Mouse (Mus musculus): Measurements from ENCODE around the gene Pcbp4.

Gene Pcbp4

GRCm38 (mm10) chr9:106453271-106454070 lies at the start of gene Pcbp4:
Gene Pcbp4, plus strand, starts transcription at chr9:106453291.
- DNase-seq, result peak; percentile 81

GRCm38 (mm10) chr9:106405275-106405674 lies 47.8 kb upstream of the Pcbp4 start:
- DNase-seq, result no peak

GRCm38 (mm10) chr9:106406443-106407078 lies 46.5 kb upstream of the Pcbp4 start:
- DNase-seq, result no peak

- DNase-seq, result no peak
Observed at GRCm38 (mm10) chr9:106409096-106409495, 44.0 kb upstream of the Pcbp4 start.

GRCm38 (mm10) chr9:106410086-106410650 lies 42.9 kb upstream of the Pcbp4 start:
- DNase-seq, result no peak

GRCm38 (mm10) chr9:106411091-106411594 lies 41.9 kb upstream of the Pcbp4 start:
- peak; percentile 82 for DNase-seq

GRCm38 (mm10) chr9:106411729-106412128 lies 41.4 kb upstream of the Pcbp4 start:
- peak; percentile 74 for DNase-seq

GRCm38 (mm10) chr9:106412210-106412609 lies 40.9 kb upstream of the Pcbp4 start:
- no peak for DNase-seq

- no peak for DNase-seq
Observed at GRCm38 (mm10) chr9:106413606-106414005, 39.5 kb upstream of the Pcbp4 start.

GRCm38 (mm10) chr9:106416826-106417225 lies 36.3 kb upstream of the Pcbp4 start:
- DNase-seq, result no peak

GRCm38 (mm10) chr9:106417841-106418625 lies 35.1 kb upstream of the Pcbp4 start:
- DNase-seq, result peak; percentile 71

- DNase-seq, result peak; percentile 26
Observed at GRCm38 (mm10) chr9:106420608-106421007, 32.5 kb upstream of the Pcbp4 start.

- DNase-seq, result no peak
Observed at GRCm38 (mm10) chr9:106421033-106421864, 31.8 kb upstream of the Pcbp4 start.

GRCm38 (mm10) chr9:106421865-106422160 lies 31.3 kb upstream of the Pcbp4 start:
- peak; percentile 82 for DNase-seq

- no peak for DNase-seq
Observed at GRCm38 (mm10) chr9:106428719-106429220, 24.3 kb upstream of the Pcbp4 start.

GRCm38 (mm10) chr9:106429221-106430014 lies 23.7 kb upstream of the Pcbp4 start, which contains the start of gene Rpl29:
Gene Rpl29, plus strand, starts transcription at chr9:106429454.
- peak; percentile 94 for DNase-seq

GRCm38 (mm10) chr9:106430015-106430264 lies 23.2 kb upstream of the Pcbp4 start:
- no peak for DNase-seq

GRCm38 (mm10) chr9:106433389-106433788 lies 19.7 kb upstream of the Pcbp4 start:
- no peak for DNase-seq

- no peak for DNase-seq
Observed at GRCm38 (mm10) chr9:106436566-106436965, 16.5 kb upstream of the Pcbp4 start.

GRCm38 (mm10) chr9:106442680-106443079 lies 10.4 kb upstream of the Pcbp4 start:
- no peak for DNase-seq

GRCm38 (mm10) chr9:106444836-106445235 lies 8.3 kb upstream of the Pcbp4 start:
- no peak for DNase-seq

Data from liver (tissue).